Mouse (Mus musculus): ENCODE data around the gene Spic. TPM values are rescaled to one million over a fixed set of nuclear protein-coding genes. Genes with fewer than 3 reads are reported as not detected.
A peak's percentile ranks its signal among the peaks of the same experiment; 100 is the strongest.
"Not testable (repeated sequence)": the region's sequence is repeated elsewhere in the genome, so short reads cannot be mapped to it uniquely, and the experiment has no call there.

Spic gene
- polyA plus RNA-seq, 1 experiment from 2014 or later, result not detected

GRCm38 (mm10) chr10:88672825-88673224, 12.0 kb downstream of the Spic start:
- H3K4me1 ChIP-seq (ENCODE audit: control insufficient read depth, insufficient read depth, low read length), result no peaks in the 10 kb centered on the region
- H3K9me3 ChIP-seq (ENCODE audit: control insufficient read depth, low read length), result no peaks in the 10 kb centered on the region
- no peaks in the 10 kb centered on the region for H3K27me3 ChIP-seq (ENCODE audit: control insufficient read depth, insufficient read depth, low read length)
- ATAC-seq (ENCODE audit: insufficient read depth, low FRiP score, low TSS enrichment) (no peak), DNase-seq (ENCODE audit: low spot score) (no peak)
- WGBS, result 93% methylated on average over 7 of the region's 7 CpGs
- H3K4me3 ChIP-seq (ENCODE audit: low read depth, low read length), result no peak overlapping the region
- H3K27ac ChIP-seq (ENCODE audit: low read depth, low read length), result no peak overlapping the region
- no peaks in the 10 kb centered on the region for H3K36me3 ChIP-seq (ENCODE audit: control insufficient read depth, insufficient read depth, low read length)
- no peak overlapping the region for H3K4me2 ChIP-seq (ENCODE audit: low read depth)
- H3K9ac ChIP-seq (ENCODE audit: low read length), result no peak overlapping the region

GRCm38 (mm10) chr10:88672123-88672522, 12.7 kb downstream of the Spic start:
- H3K4me3 ChIP-seq (ENCODE audit: low read depth, low read length), result no peak overlapping the region
- no peaks in the 10 kb centered on the region for H3K4me1 ChIP-seq (ENCODE audit: control insufficient read depth, insufficient read depth, low read length)
- no peak overlapping the region for H3K9ac ChIP-seq (ENCODE audit: low read length)
- no peaks in the 10 kb centered on the region for H3K36me3 ChIP-seq (ENCODE audit: control insufficient read depth, insufficient read depth, low read length)
- WGBS, result 96% methylated on average over 6 of the region's 6 CpGs
- ATAC-seq (ENCODE audit: insufficient read depth, low FRiP score, low TSS enrichment) (no peak), DNase-seq (ENCODE audit: low spot score) (no peak)
- H3K27me3 ChIP-seq (ENCODE audit: control insufficient read depth, insufficient read depth, low read length), result no peaks in the 10 kb centered on the region
- no peak overlapping the region for H3K27ac ChIP-seq (ENCODE audit: low read depth, low read length)
- H3K9me3 ChIP-seq (ENCODE audit: control insufficient read depth, low read length), result no peaks in the 10 kb centered on the region
- no peak overlapping the region for H3K4me2 ChIP-seq (ENCODE audit: low read depth)

- Histone ChIP-seq H3K27me3 (ENCODE audit: control insufficient read depth, insufficient read depth, low read length) (no peaks in the 10 kb centered on the region), H3K9ac (ENCODE audit: low read length) (no peak overlapping the region), H3K27ac (ENCODE audit: low read depth, low read length) (no peak overlapping the region), H3K4me2 (ENCODE audit: low read depth) (no peak overlapping the region), H3K4me3 (ENCODE audit: low read depth, low read length) (no peak overlapping the region), H3K4me1 (ENCODE audit: control insufficient read depth, insufficient read depth, low read length) (no peaks in the 10 kb centered on the region), H3K9me3 (ENCODE audit: control insufficient read depth, low read length) (no peaks in the 10 kb centered on the region), H3K36me3 (ENCODE audit: control insufficient read depth, insufficient read depth, low read length) (no peaks in the 10 kb centered on the region)
- no peak for DNase-seq (ENCODE audit: low spot score)
- no peak for ATAC-seq (ENCODE audit: insufficient read depth, low FRiP score, low TSS enrichment)
- 65% methylated on average over 1 of the region's 1 CpGs for WGBS
These were observed 15.1 kb downstream of the Spic start for GRCm38 (mm10) chr10:88669719-88670118.

- H3K9ac ChIP-seq (ENCODE audit: low read length); H3K27me3 ChIP-seq (ENCODE audit: control insufficient read depth, insufficient read depth, low read length); H3K4me3 ChIP-seq (ENCODE audit: low read depth, low read length); DNase-seq (ENCODE audit: low spot score); ATAC-seq (ENCODE audit: insufficient read depth, low FRiP score, low TSS enrichment); H3K27ac ChIP-seq (ENCODE audit: low read depth, low read length); H3K4me2 ChIP-seq (ENCODE audit: low read depth); H3K9me3 ChIP-seq (ENCODE audit: control insufficient read depth, low read length); H3K4me1 ChIP-seq (ENCODE audit: control insufficient read depth, insufficient read depth, low read length); H3K36me3 ChIP-seq (ENCODE audit: control insufficient read depth, insufficient read depth, low read length): not testable (repeated sequence)
These were observed 21.0 kb downstream of the Spic start for GRCm38 (mm10) chr10:88663856-88664255.

GRCm38 (mm10) chr10:88658918-88659317, 25.9 kb downstream of the Spic start:
- Histone ChIP-seq H3K4me3 (ENCODE audit: low read depth, low read length) (no peak overlapping the region), H3K36me3 (ENCODE audit: control insufficient read depth, insufficient read depth, low read length) (no peaks in the 10 kb centered on the region), H3K9ac (ENCODE audit: low read length) (no peak overlapping the region), H3K4me1 (ENCODE audit: control insufficient read depth, insufficient read depth, low read length) (no peaks in the 10 kb centered on the region), H3K4me2 (ENCODE audit: low read depth) (no peak overlapping the region), H3K27ac (ENCODE audit: low read depth, low read length) (no peak overlapping the region), H3K27me3 (ENCODE audit: control insufficient read depth, insufficient read depth, low read length) (no peaks in the 10 kb centered on the region), H3K9me3 (ENCODE audit: control insufficient read depth, low read length) (no peaks in the 10 kb centered on the region)
- no peak for ATAC-seq (ENCODE audit: insufficient read depth, low FRiP score, low TSS enrichment)
- no peak for DNase-seq (ENCODE audit: low spot score)
- 91% methylated on average over 4 of the region's 4 CpGs for WGBS

GRCm38 (mm10) chr10:88645448-88645847, 39.4 kb downstream of the Spic start:
- DNase-seq (ENCODE audit: low spot score), result no peak
- no peaks in the 10 kb centered on the region for H3K4me1 ChIP-seq (ENCODE audit: control insufficient read depth, insufficient read depth, low read length)
- H3K27ac ChIP-seq (ENCODE audit: low read depth, low read length), result no peak overlapping the region
- WGBS, result 56% methylated on average over 5 of the region's 5 CpGs
- H3K4me3 ChIP-seq (ENCODE audit: low read depth, low read length), result no peak overlapping the region
- H3K4me2 ChIP-seq (ENCODE audit: low read depth), result no peak overlapping the region
- H3K27me3 ChIP-seq (ENCODE audit: control insufficient read depth, insufficient read depth, low read length), result no peaks in the 10 kb centered on the region
- no peaks in the 10 kb centered on the region for H3K9me3 ChIP-seq (ENCODE audit: control insufficient read depth, low read length)
- ATAC-seq (ENCODE audit: insufficient read depth, low FRiP score, low TSS enrichment), result no peak
- no peaks in the 10 kb centered on the region for H3K36me3 ChIP-seq (ENCODE audit: control insufficient read depth, insufficient read depth, low read length)
- H3K9ac ChIP-seq (ENCODE audit: low read length), result no peak overlapping the region

GRCm38 (mm10) chr10:88631330-88631953, 53.4 kb downstream of the Spic start:
- ATAC-seq (ENCODE audit: insufficient read depth, low FRiP score, low TSS enrichment) (no peak), DNase-seq (ENCODE audit: low spot score) (no peak)
- Histone ChIP-seq H3K4me1 (ENCODE audit: control insufficient read depth, insufficient read depth, low read length) (no peaks in the 10 kb centered on the region), H3K36me3 (ENCODE audit: control insufficient read depth, insufficient read depth, low read length) (no peaks in the 10 kb centered on the region), H3K27me3 (ENCODE audit: control insufficient read depth, insufficient read depth, low read length) (no peaks in the 10 kb centered on the region), H3K4me3 (ENCODE audit: low read depth, low read length) (no peak overlapping the region), H3K9ac (ENCODE audit: low read length) (no peak overlapping the region), H3K9me3 (ENCODE audit: control insufficient read depth, low read length) (no peaks in the 10 kb centered on the region), H3K27ac (ENCODE audit: low read depth, low read length) (no peak overlapping the region), H3K4me2 (ENCODE audit: low read depth) (no peak overlapping the region)
- WGBS, result 88% methylated on average over 10 of the region's 10 CpGs

- DNase-seq (ENCODE audit: low spot score) (no peak), ATAC-seq (ENCODE audit: insufficient read depth, low FRiP score, low TSS enrichment) (no peak)
- Histone ChIP-seq H3K4me2 (ENCODE audit: low read depth) (no peak overlapping the region), H3K4me1 (ENCODE audit: control insufficient read depth, insufficient read depth, low read length) (no peaks in the 10 kb centered on the region), H3K27ac (ENCODE audit: low read depth, low read length) (no peak overlapping the region), H3K4me3 (ENCODE audit: low read depth, low read length) (no peak overlapping the region), H3K9me3 (ENCODE audit: control insufficient read depth, low read length) (no peaks in the 10 kb centered on the region), H3K9ac (ENCODE audit: low read length) (no peak overlapping the region), H3K27me3 (ENCODE audit: control insufficient read depth, insufficient read depth, low read length) (no peaks in the 10 kb centered on the region), H3K36me3 (ENCODE audit: control insufficient read depth, insufficient read depth, low read length) (no peaks in the 10 kb centered on the region)
- WGBS, result 86% methylated on average over 2 of the region's 2 CpGs
These were observed 54.0 kb downstream of the Spic start for GRCm38 (mm10) chr10:88630663-88631329.

GRCm38 (mm10) chr10:88627052-88627451, 57.8 kb downstream of the Spic start:
- no peak overlapping the region for H3K4me2 ChIP-seq (ENCODE audit: low read depth)
- H3K4me1 ChIP-seq (ENCODE audit: control insufficient read depth, insufficient read depth, low read length), result no peaks in the 10 kb centered on the region
- H3K27me3 ChIP-seq (ENCODE audit: control insufficient read depth, insufficient read depth, low read length), result no peaks in the 10 kb centered on the region
- DNase-seq (ENCODE audit: low spot score) (peak; percentile 25), ATAC-seq (ENCODE audit: insufficient read depth, low FRiP score, low TSS enrichment) (no peak)
- no peak overlapping the region for H3K27ac ChIP-seq (ENCODE audit: low read depth, low read length)
- no peaks in the 10 kb centered on the region for H3K9me3 ChIP-seq (ENCODE audit: control insufficient read depth, low read length)
- 77% methylated on average over 4 of the region's 4 CpGs for WGBS
- no peak overlapping the region for H3K4me3 ChIP-seq (ENCODE audit: low read depth, low read length)
- H3K9ac ChIP-seq (ENCODE audit: low read length), result no peak overlapping the region
- H3K36me3 ChIP-seq (ENCODE audit: control insufficient read depth, insufficient read depth, low read length), result no peaks in the 10 kb centered on the region

All from neural tube, embryonic 11.5 days (tissue).